Mouse (Mus musculus) forebrain, embryonic 16.5 days (tissue): ENCODE data around the gene Golga4. TPM values are rescaled to one million over a fixed set of nuclear protein-coding genes. Genes with fewer than 3 reads are reported as not detected.
"Not testable (repeated sequence)": the region's sequence is repeated elsewhere in the genome, so short reads cannot be mapped to it uniquely, and the experiment has no call there.

Experiments used
- ATAC-seq: fragments of 200-750 bp; cut with Nextera tagmentation; 2 replicates; pipeline ENCODE4 v1.8.0; 2017; ENCODE audit warnings: mild to moderate bottlenecking, moderate library complexity
- H3K27ac ChIP-seq: fragments of 300-500 bp; sonication (generic); 2 replicates; pipeline ENCODE4 v1.5.1; 2014; ENCODE audit warnings: low read length, control low read depth
- H3K27me3 ChIP-seq: fragments of 300-500 bp; sonication (generic); replicated peaks from 2 replicates; pipeline ENCODE4 v1.6.1; 2014; ENCODE audit warnings: low read length; ENCODE audit not compliant: control insufficient read depth, insufficient read depth
- H3K36me3 ChIP-seq: fragments of 300-500 bp; sonication (generic); 2 replicates; pipeline ENCODE4 v1.6.1; 2014; ENCODE audit not compliant: control insufficient read depth, insufficient read depth
- H3K4me1 ChIP-seq: fragments of 300-500 bp; sonication (generic); replicated peaks from 2 replicates; pipeline ENCODE4 v1.6.1; 2014; ENCODE audit warnings: low read length; ENCODE audit not compliant: control insufficient read depth, insufficient read depth
- H3K4me2 ChIP-seq: fragments of 300-500 bp; sonication (generic); 2 replicates; pipeline ENCODE4 v1.6.1; 2014; ENCODE audit warnings: mild to moderate bottlenecking, low read length, control low read depth
- H3K4me3 ChIP-seq: fragments of 300-500 bp; sonication (generic); replicated peaks from 2 replicates; pipeline ENCODE4 v1.5.1; 2014; ENCODE audit warnings: mild to moderate bottlenecking, low read length, control low read depth
- H3K9ac ChIP-seq: fragments of 300-500 bp; sonication (generic); replicated peaks from 2 replicates; pipeline ENCODE4 v1.6.1; 2014; ENCODE audit warnings: low read depth, low read length, control low read depth
- H3K9me3 ChIP-seq: fragments of 300-500 bp; sonication (generic); 2 replicates; pipeline ENCODE4 v1.6.1; 2016; ENCODE audit warnings: low read length; ENCODE audit not compliant: control insufficient read depth
- WGBS: fragments of 180-500 bp; shearing (Covaris S2); extraction: QIAGEN DNeasy Blood & Tissue Kit; methylation state at CpG from one replicate; pipeline ENCODE4 v1.1.7; 2014; 5-methylcytosine and 5-hydroxymethylcytosine counted together
- polyA plus RNA-seq: library from polyadenylated mRNA; unstranded; fragments of >200 nt; fragmentation: Nextera tagmentation; extraction: Ambion mirVana; gene quantifications from 2 replicates; pipeline ENCODE4 v1.2.1, GENCODE M21; 2015

Golga4 gene
- polyA plus RNA-seq, 1 experiment from 2014 or later: 57.4 TPM

- Histone ChIP-seq H3K9me3 (no peaks in the 10 kb centered on the region), H3K4me3 (no peak overlapping the region), H3K27me3 (no peaks in the 10 kb centered on the region), H3K36me3 (peaks cover 9% of the 10 kb centered on the region), H3K9ac (no peak overlapping the region), H3K4me1 (peaks cover 5% of the 10 kb centered on the region; the same call in 1 of the 2 replicates), H3K27ac (no peak overlapping the region), H3K4me2 (no peak overlapping the region)
- no peak for ATAC-seq
- WGBS: 79% methylated on average over 4 of the region's 4 CpGs
Observed at GRCm38 (mm10) chr9:118587115-118587514, 81.0 kb downstream of the Golga4 start.

GRCm38 (mm10) chr9:118589249-118589648, 83.2 kb downstream of the Golga4 start:
- Histone ChIP-seq H3K4me2 (no peak overlapping the region), H3K9me3 (no peaks in the 10 kb centered on the region), H3K9ac (no peak overlapping the region), H3K4me1 (peaks cover 5% of the 10 kb centered on the region; the same call in 1 of the 2 replicates), H3K4me3 (no peak overlapping the region), H3K27me3 (no peaks in the 10 kb centered on the region), H3K36me3 (no peaks in the 10 kb centered on the region), H3K27ac (no peak overlapping the region)
- no peak for ATAC-seq
- WGBS: 51% methylated on average over 3 of the region's 3 CpGs

- Histone ChIP-seq H3K27me3 (no peaks in the 10 kb centered on the region), H3K4me2 (no peak overlapping the region), H3K4me3 (no peak overlapping the region), H3K9me3 (no peaks in the 10 kb centered on the region), H3K36me3 (no peaks in the 10 kb centered on the region), H3K4me1 (peaks cover 5% of the 10 kb centered on the region; the same call in 1 of the 2 replicates), H3K27ac (no peak overlapping the region), H3K9ac (no peak overlapping the region)
- WGBS: 32% methylated on average over 7 of the region's 7 CpGs
- ATAC-seq: peak; percentile 19; the same call in 1 of the 2 replicates
Observed at GRCm38 (mm10) chr9:118590230-118590629, 84.2 kb downstream of the Golga4 start.

GRCm38 (mm10) chr9:118591633-118592032, 85.6 kb downstream of the Golga4 start:
- 87% methylated on average over 6 of the region's 6 CpGs for WGBS
- H3K27ac ChIP-seq: no peak overlapping the region
- H3K4me1 ChIP-seq: peaks cover 5% of the 10 kb centered on the region; the same call in 1 of the 2 replicates
- H3K36me3 ChIP-seq: no peaks in the 10 kb centered on the region
- no peak overlapping the region for H3K4me3 ChIP-seq
- no peaks in the 10 kb centered on the region for H3K27me3 ChIP-seq
- H3K4me2 ChIP-seq: no peak overlapping the region
- H3K9ac ChIP-seq: no peak overlapping the region
- ATAC-seq: no peak
- no peaks in the 10 kb centered on the region for H3K9me3 ChIP-seq

GRCm38 (mm10) chr9:118592585-118593249, 86.7 kb downstream of the Golga4 start:
- H3K9me3 ChIP-seq: no peaks in the 10 kb centered on the region
- no peak overlapping the region for H3K27ac ChIP-seq
- no peak for ATAC-seq
- no peak overlapping the region for H3K4me2 ChIP-seq
- H3K27me3 ChIP-seq: no peaks in the 10 kb centered on the region
- no peak overlapping the region for H3K4me3 ChIP-seq
- H3K9ac ChIP-seq: no peak overlapping the region
- 48% methylated on average over 13 of the region's 13 CpGs for WGBS
- no peaks in the 10 kb centered on the region for H3K36me3 ChIP-seq
- H3K4me1 ChIP-seq: peaks cover 5% of the 10 kb centered on the region; the same call in 1 of the 2 replicates

GRCm38 (mm10) chr9:118593443-118593842, 87.4 kb downstream of the Golga4 start:
- WGBS: 94% methylated on average over 8 of the region's 8 CpGs
- no peak overlapping the region for H3K27ac ChIP-seq

GRCm38 (mm10) chr9:118596767-118597166, 90.7 kb downstream of the Golga4 start:
- Histone ChIP-seq H3K27ac (no peak overlapping the region), H3K4me1 (no peaks in the 10 kb centered on the region), H3K27me3 (no peaks in the 10 kb centered on the region), H3K36me3 (no peaks in the 10 kb centered on the region), H3K4me3 (no peak overlapping the region), H3K4me2 (no peak overlapping the region), H3K9ac (no peak overlapping the region), H3K9me3 (no peaks in the 10 kb centered on the region)
- no peak for ATAC-seq
- WGBS: 84% methylated on average over 7 of the region's 7 CpGs

More at GRCm38 (mm10) chr9:118593443-118593842, 87.4 kb downstream of the Golga4 start:
- no peaks in the 10 kb centered on the region for H3K9me3 ChIP-seq
- H3K9ac ChIP-seq: no peak overlapping the region
- no peaks in the 10 kb centered on the region for H3K36me3 ChIP-seq
- H3K4me3 ChIP-seq: no peak overlapping the region
- no peak for ATAC-seq
- H3K4me1 ChIP-seq: peaks cover 5% of the 10 kb centered on the region; the same call in 1 of the 2 replicates
- no peak overlapping the region for H3K4me2 ChIP-seq
- no peaks in the 10 kb centered on the region for H3K27me3 ChIP-seq

- H3K36me3 ChIP-seq, H3K9ac ChIP-seq, H3K9me3 ChIP-seq, H3K4me1 ChIP-seq, H3K4me2 ChIP-seq, ATAC-seq, H3K27ac ChIP-seq, H3K4me3 ChIP-seq, H3K27me3 ChIP-seq: not testable (repeated sequence)
- 59% methylated on average over 3 of the region's 3 CpGs for WGBS
Observed at GRCm38 (mm10) chr9:118600393-118600792, 94.3 kb downstream of the Golga4 start.

GRCm38 (mm10) chr9:118602576-118602975, 96.5 kb downstream of the Golga4 start:
- no peak overlapping the region for H3K27ac ChIP-seq

More at GRCm38 (mm10) chr9:118602576-118602975, 96.5 kb downstream of the Golga4 start:
- no peak for ATAC-seq
- Histone ChIP-seq H3K36me3 (no peaks in the 10 kb centered on the region), H3K4me1 (peaks cover 11% of the 10 kb centered on the region), H3K9ac (no peak overlapping the region), H3K4me2 (no peak overlapping the region), H3K4me3 (no peak overlapping the region), H3K9me3 (no peaks in the 10 kb centered on the region), H3K27me3 (peaks cover 15% of the 10 kb centered on the region)
- WGBS: 61% methylated on average over 5 of the region's 5 CpGs
